Mouse (Mus musculus) olfactory bulb, adult 2 months (tissue): ENCODE measurements around the gene Brf1. TPM values are rescaled to one million over a fixed set of nuclear protein-coding genes. Genes with fewer than 3 reads are reported as not detected.

ENCODE experiments used
- H3K27ac ChIP-seq: fragments of 200-500 bp; 2 replicates; pipeline ENCODE4 v1.5.1; 2012; ENCODE audit warnings: low read depth, low read length; ENCODE audit not compliant: insufficient read depth
- H3K4me1 ChIP-seq: fragments of 200-500 bp; 2 replicates; pipeline ENCODE4 v1.6.1; 2012; ENCODE audit warnings: low read length; ENCODE audit not compliant: control insufficient read depth, insufficient read depth
- H3K4me3 ChIP-seq: fragments of 200-500 bp; 2 replicates; pipeline ENCODE4 v1.5.1; 2012; ENCODE audit warnings: mild to moderate bottlenecking, low read depth, low read length, moderate library complexity; ENCODE audit not compliant: insufficient read depth
- CTCF ChIP-seq: fragments of 200-500 bp; IDR thresholded peaks from 2 replicates; pipeline ENCODE4 v1.5.1; 2012; ENCODE audit warnings: low read depth, mild to moderate bottlenecking, low read length, moderate library complexity; ENCODE audit not compliant: insufficient read depth
- POLR2A ChIP-seq: fragments of 200-500 bp; IDR thresholded peaks from 2 replicates; pipeline ENCODE4 v1.6.1; 2012; ENCODE audit warnings: mild to moderate bottlenecking, low read depth, low read length, moderate library complexity; ENCODE audit not compliant: insufficient read depth
- WGBS: fragments of 180-500 bp; shearing (Covaris S2); methylation state at CpG from one replicate; pipeline ENCODE4 v1.1.7; 2018; 5-methylcytosine and 5-hydroxymethylcytosine counted together
- polyA plus RNA-seq: library from polyadenylated mRNA; stranded (reverse); fragments of >200 nt; gene quantifications from 2 replicates; pipeline ENCODE4 v1.2.4, GENCODE M21; 2012; ENCODE audit warnings: low replicate concordance; ENCODE audit not compliant: missing spikeins, insufficient read depth, insufficient read length

The Brf1 gene
- polyA plus RNA-seq, 1 experiment, result not detected

GRCm38 (mm10) chr12:112951150-112951842 is 49.2 kb downstream of the Brf1 start:
- WGBS, result 27% methylated on average over 7 of the region's 7 CpGs
- Histone ChIP-seq H3K27ac (peak overlapping the region; percentile 65; the same call in 1 of the 2 replicates), H3K4me3 (no peak overlapping the region), H3K4me1 (peaks cover 14% of the 10 kb centered on the region)
- TF ChIP-seq POLR2A, result no peak
- TF ChIP-seq CTCF, result no peak

- WGBS, result 7% methylated on average over 6 of the region's 6 CpGs
- TF ChIP-seq CTCF, result no peak
- H3K27ac ChIP-seq, result peak overlapping the region; percentile 65
- H3K4me3 ChIP-seq, result peak overlapping the region; percentile 68
- H3K4me1 ChIP-seq, result peaks cover 14% of the 10 kb centered on the region
These were observed 49.8 kb downstream of the Brf1 start for GRCm38 (mm10) chr12:112950761-112951129.

- under 1% methylated on average over 58 of the region's 58 CpGs for WGBS
- TF ChIP-seq CTCF (no peak), POLR2A (peak; percentile 70; the same call in 1 of the 2 replicates)
These were observed 50.3 kb downstream of the Brf1 start for GRCm38 (mm10) chr12:112950040-112950760.

GRCm38 (mm10) chr12:112947307-112947706 is 53.2 kb downstream of the Brf1 start:
- Histone ChIP-seq H3K27ac (no peak overlapping the region), H3K4me1 (peaks cover 15% of the 10 kb centered on the region), H3K4me3 (no peak overlapping the region)
- 41% methylated on average over 4 of the region's 4 CpGs for WGBS
- TF ChIP-seq POLR2A, result no peak
- no peak for TF ChIP-seq CTCF

More at GRCm38 (mm10) chr12:112950040-112950760, 50.3 kb downstream of the Brf1 start:
- Histone ChIP-seq H3K4me3 (peak overlapping the region; percentile 68), H3K27ac (peak overlapping the region; percentile 65), H3K4me1 (peaks cover 14% of the 10 kb centered on the region)

DNA sequence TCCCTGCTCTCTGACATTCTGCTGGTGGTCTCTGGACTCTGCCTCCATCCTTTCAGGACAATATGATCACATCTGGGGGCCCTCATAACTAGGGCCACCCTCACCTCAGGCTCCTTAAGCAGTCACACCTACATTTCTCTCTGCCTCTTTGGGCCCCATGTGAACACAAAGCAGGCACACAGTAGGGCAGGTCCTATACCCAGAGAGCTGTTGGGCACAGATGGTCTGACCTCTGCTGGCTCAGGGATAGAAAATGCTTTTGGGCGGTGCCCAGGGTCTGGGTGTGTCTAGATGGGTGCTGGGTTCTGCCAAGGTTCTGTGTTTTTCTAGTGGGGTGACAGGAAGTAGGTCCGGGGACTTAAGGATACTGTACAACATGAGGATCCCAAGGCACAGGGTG is 56.8 kb downstream of the Brf1 start:
- Histone ChIP-seq H3K4me3 (no peak overlapping the region), H3K4me1 (peaks cover 10% of the 10 kb centered on the region), H3K27ac (no peak overlapping the region)
- TF ChIP-seq POLR2A (no peak), CTCF (no peak)
- WGBS, result 84% methylated on average over 2 of the region's 2 CpGs

- no peak within 1 kb of the TSS for H3K27ac ChIP-seq
- 2% methylated on average over 58 of the region's 58 CpGs for WGBS
These were observed 58.5 kb downstream of the Brf1 start, which contains the start of gene Nudt14 for GRCm38 (mm10) chr12:112941776-112942713. Gene Nudt14 (minus strand): TSS chr12:112942124.

DNA sequence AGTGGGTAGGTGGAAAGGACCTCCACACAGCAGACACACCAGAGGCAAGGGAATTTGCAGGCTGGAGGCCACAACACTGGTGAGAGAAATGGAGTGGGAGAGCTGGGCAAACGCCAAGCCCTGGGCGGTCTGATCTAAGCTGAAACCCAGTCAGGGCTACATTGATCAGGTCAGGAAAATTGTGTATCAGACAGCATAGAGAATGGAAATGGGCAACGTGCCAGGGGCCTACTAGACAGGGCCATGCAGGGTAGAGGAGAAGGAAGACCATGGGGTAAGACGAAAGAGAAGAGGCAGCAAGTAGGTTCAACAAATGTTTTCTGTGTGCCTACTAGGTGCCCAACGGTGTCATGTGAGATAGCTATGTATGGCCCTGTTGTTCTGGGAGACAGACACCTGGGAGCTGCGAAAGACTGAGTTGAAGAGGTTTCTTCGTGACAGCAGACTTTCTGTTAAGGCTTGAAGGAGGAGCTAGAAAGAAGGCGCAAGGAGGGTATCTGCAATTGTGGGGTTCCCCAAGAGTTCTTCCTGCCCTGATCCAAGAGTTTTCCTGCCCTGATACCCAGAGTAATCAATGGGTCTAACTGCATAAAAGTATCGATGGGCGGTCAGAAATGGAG is 59.2 kb downstream of the Brf1 start:
- TF ChIP-seq POLR2A (no peak), CTCF (no peak)
- Histone ChIP-seq H3K4me3 (peak overlapping the region; percentile 82), H3K4me1 (peaks cover 18% of the 10 kb centered on the region), H3K27ac (no peak overlapping the region)
- 44% methylated on average over 10 of the region's 10 CpGs for WGBS

More at GRCm38 (mm10) chr12:112941776-112942713, 58.5 kb downstream of the Brf1 start, which contains the start of gene Nudt14:
- peaks cover 18% of the 10 kb centered on the region for H3K4me1 ChIP-seq
- no peak for TF ChIP-seq CTCF
- TF ChIP-seq POLR2A, result peak; percentile 31; the same call in 1 of the 2 replicates
- H3K4me3 ChIP-seq, result peak within 1 kb of the TSS; percentile 82

DNA sequence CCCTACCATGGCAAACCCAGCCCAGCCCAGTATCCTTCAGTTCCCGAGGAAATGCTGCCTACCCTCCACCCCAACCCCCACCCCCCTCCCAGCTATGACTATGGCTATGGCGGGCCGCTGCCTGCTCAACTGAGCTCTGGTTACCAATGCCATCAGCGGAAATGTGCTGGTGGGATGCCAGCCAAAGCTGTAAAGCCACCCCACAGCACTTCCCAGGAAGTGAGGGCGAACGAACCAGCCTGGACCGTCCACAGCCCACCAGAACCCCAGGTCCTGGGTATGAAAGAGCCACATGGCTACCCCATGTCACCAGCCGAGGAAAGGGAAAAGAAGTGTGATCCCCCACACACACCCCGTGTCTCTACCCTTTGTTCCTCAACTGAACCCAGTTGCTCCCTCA is 59.8 kb downstream of the Brf1 start:
- no peak overlapping the region for H3K27ac ChIP-seq
- no peak overlapping the region for H3K4me3 ChIP-seq
- 77% methylated on average over 9 of the region's 9 CpGs for WGBS
- TF ChIP-seq POLR2A (no peak), CTCF (no peak)
- peaks cover 18% of the 10 kb centered on the region for H3K4me1 ChIP-seq
